Mouse (Mus musculus) cerebellum, adult 11-12 months (tissue): ENCODE data around the gene Lrig3.

Source experiments
- DNase-seq: peaks from one replicate; pipeline ENCODE4 v3.0.0; 2022

The Lrig3 gene

DNA sequence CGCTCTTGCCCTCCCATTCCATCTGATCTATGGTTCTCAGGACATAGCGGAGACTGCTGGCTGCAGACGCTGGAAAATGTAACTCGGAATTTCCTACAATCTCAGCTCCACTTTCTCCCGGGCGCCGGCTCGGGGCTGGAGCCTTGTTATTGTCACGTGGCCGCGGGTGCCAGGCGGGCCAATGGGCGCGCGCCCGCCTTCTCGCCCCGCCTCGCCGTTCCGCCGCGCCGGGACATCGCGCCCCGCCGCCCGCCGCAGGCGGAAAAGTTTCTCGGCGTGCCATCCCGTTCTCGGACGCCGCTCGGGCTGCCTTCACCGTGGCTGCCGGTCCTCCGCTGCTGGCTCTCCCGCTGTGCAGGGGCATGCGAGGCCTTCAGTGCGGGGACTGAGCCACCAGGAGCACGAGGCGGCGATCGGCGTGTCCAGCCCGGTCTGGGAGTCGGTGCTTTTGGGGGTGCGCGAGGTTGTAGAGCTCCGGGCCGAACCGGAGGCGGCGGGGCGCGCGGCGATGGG is at the start of gene Lrig3:
TSS of gene Lrig3 (plus strand) at position 201 of the 513 bp plus-strand sequence.
- peak; percentile 21 for DNase-seq

DNA sequence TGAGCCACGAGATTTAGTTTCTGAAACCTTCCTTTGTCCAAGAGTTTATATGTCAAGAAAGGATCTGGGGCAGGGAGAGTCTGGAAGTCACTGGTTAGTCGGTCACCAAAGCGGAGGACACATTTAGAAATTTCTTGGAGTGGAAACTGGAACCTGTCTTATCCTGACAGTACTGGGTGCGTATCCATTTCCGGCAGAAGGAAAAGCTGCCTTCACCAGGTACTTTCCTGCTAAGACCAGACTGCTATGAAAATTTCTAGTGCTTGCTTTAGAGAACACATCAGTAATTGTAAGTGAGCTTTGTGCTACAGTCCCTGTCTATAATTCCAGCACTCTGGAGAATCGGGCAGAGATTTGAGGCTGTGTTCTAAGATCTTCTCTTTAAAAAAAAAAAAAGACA is 49.2 kb upstream of the Lrig3 start:
- DNase-seq: no peak

GRCm38 (mm10) chr10:125917436-125917871 is 48.5 kb upstream of the Lrig3 start:
- no peak for DNase-seq

GRCm38 (mm10) chr10:125918994-125919393 is 47.0 kb upstream of the Lrig3 start:
- no peak for DNase-seq

- no peak for DNase-seq
Observed at GRCm38 (mm10) chr10:125921654-125922446, 44.1 kb upstream of the Lrig3 start.

DNA sequence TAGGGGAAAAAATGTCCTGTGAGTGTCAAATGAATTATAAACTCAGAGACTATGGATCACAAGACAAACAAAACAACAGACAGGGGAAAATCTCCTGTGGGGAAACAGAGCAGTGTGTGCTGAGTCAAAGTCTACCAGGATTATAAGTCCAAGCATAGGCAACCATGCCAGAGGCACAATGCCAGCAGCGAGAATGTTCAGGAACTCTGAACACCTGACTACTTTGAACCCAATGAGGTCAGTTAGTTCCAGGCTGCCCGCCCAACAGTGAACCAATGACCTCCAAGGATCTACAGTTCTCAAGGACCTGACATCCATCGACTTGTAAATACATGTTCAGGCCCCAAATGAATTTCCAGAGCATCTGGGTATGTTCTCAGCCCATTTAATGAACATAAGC is 36.0 kb upstream of the Lrig3 start:
- no peak for DNase-seq

GRCm38 (mm10) chr10:125933388-125933787 is 32.6 kb upstream of the Lrig3 start:
- no peak for DNase-seq

DNA sequence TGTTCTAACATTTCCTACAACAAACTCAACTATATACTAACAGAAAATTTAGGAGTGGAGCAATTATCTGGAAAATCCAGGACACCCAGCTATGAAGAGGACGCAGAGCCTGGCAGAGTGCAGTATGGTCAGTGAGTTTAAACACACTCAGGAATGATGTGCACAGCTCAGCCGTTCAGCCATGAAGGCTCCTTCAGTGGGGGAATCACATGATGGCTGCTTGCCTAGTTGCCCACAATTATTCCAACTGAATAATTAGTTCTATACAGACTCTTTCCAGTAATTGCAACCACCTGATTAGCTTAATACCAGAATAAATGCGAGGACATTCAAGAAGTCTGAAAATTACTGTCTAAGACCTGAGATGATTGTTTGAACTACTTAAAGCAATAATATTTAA is 31.9 kb upstream of the Lrig3 start:
- DNase-seq: no peak

DNA sequence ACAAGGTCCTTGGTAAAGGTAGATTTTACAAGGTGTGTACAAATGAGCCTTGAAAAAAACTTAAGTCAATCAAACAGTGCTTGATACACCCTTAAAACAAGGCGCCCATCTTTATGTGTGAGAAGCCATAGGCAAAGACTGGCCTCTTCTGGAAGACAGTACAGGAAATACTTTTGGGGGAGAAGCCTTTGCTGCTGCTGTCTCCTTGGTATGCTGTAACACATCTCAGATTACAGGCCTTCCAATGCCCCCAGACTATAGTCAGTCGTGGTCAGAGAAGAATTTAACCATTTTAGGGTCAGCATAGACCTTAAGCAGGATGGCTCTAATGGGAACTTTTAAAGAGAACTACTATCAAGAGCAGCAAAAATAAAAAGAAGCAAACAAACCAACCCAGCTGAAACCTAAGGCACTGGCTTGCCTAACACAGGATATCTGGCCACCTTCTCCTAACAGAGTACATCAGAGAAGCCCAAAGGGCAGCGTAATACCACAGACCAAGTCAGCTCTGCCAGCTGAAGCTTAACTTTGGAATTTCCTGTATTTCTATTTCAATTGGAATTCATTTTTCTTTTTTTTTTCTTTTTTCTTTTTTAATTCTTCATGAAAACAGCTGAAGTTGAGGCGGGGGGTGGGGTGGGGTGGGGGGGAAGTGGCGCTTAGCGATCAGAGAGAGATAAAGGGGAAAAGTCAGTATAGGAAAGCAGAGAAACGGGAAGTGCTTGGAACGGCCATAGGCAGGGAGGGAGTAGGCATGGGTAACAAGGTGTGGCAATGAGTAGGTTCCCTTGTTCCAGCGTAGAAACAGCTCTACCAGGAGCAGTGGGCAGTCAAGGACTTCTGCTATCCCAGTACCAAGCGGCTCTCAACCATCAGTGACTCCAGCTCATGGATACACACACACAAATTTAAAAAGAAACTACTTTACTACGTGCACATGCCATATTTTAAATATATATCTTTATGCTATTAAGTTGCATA is 28.2 kb upstream of the Lrig3 start:
- no peak for DNase-seq

DNA sequence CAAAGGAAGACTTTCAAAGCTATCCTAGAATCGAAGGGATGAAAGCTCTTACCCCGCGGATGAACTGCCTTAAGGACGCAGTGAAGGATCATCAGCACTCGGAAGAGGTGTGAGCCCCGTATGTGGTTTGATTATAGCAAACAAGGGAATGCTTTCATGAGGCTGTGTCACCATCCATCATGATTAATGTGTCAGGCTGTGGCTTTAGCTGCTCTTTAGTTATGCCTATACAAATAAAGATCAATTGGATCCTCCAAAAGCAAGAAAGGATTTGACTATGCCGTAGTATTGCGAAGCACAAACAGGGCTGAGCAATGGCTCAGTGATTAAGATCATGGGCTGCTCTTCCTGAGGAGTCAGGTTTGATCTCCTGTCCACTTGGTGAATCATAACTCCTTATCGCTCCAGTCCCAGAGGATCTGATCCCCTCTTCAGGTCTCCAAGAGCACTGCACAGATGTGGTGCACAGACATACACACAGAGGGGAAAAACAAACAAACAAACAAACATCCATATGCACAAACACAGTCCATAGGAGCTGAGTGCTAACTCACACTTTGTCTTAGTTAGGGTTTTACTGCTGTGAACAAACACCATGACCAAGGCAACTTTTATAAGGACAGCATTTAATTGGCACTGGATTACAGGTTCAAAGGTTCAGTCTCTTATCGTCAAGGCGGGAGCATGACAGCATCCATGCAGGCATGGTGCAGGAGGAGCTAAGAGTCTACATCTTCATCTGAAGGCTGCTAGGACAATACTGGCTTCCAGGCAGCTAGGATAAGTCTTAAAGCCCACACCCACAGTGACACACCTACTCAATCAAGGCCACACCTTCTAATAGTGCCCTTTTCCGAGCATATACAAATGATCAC is 27.2 kb upstream of the Lrig3 start:
- no peak for DNase-seq

GRCm38 (mm10) chr10:125940316-125941059 is 25.5 kb upstream of the Lrig3 start:
- DNase-seq: no peak

- no peak for DNase-seq
Observed at GRCm38 (mm10) chr10:125943098-125943497, 22.9 kb upstream of the Lrig3 start.

GRCm38 (mm10) chr10:125944762-125945504 is 21.0 kb upstream of the Lrig3 start:
- DNase-seq: no peak

GRCm38 (mm10) chr10:125948842-125949474 is 17.0 kb upstream of the Lrig3 start:
- no peak for DNase-seq

DNA sequence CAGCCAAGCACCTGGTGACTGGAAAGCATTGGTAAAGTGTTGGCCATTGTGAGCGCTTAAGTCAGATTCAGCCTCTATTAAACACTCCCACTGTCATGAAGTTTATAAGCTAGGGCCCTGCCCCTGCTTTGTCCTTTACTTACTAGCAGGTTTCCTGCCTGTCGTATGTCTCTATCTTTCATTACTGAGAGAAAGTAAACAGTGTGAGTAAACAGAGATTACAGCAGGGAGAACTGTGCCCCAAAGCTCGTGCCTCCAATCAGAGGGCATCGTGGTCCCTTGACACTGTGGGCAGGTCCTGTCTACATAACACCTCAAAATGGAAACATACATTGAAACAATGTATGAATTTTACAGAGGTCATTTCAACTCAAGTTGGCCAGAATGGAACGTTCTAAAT is 14.3 kb upstream of the Lrig3 start:
- no peak for DNase-seq

GRCm38 (mm10) chr10:125954343-125954742 is 11.6 kb upstream of the Lrig3 start:
- DNase-seq: no peak

DNA sequence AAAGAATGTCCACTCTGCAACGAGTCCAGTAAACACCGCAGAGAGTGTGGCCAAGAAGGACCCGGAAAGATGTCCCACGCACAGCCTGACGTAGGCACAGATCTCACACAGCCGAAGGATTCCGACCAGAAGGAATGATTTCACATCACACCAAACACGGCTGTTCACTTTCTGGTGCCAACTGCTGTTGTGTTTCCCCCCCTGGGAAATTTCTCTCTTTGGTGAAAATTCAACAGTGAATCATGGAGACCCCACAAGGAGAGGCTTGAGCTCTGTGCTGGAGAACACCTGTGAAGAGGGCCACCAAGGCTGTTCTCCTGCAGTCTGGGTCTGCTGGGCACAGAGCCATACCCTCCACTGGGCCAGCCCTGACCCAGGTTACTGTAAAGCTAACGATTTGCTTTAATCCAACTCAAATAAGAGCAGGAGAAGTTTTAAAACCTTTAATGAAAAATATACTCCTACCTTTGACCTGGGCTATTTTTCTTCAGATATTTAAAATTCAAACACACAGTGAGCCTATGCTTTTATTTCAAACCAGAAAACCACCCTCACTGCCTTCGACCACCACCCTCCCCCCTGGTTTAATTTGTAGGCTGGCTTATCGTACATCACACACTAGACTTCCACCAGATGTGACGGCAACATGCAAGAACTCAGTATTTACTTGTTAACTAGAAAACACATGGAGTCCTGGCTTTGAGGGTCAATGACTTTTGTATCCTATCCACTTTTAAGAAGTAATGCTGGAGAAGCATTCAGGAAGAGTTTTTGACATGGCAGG is 11.0 kb upstream of the Lrig3 start:
- DNase-seq: no peak

DNA sequence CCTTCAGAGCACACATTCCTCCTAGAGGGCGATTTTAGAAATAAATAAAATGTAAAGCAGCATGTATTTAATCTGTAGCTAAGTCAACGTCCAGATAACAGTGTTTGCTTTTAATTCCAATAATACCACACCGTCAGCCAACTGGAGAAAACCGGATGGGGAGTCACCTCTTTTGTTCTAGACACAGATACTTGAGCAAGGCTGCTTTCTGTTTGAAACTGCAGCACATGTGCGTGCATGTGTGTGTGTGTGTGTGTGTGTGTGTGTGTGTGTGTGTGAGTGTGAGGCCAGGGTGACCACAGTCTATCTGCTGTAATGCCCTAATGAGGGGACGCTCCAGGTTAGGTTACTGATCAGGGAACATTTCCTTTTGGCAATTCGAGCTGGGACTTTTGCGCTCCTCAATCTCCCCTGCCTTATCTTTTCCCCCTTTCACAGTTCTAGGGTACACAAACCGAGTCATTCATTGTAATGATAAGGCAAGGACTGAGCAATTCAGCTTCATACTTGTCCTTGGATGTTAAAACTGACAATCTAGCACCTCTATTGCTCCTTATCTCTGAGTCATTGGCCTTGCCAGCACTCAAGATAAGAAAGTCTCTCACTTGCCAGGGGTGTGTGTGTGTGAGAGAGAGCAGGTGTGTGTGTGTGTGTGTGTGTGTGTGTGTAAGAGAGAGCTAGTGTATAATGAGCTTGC is 4.4 kb upstream of the Lrig3 start:
- DNase-seq: no peak

DNA sequence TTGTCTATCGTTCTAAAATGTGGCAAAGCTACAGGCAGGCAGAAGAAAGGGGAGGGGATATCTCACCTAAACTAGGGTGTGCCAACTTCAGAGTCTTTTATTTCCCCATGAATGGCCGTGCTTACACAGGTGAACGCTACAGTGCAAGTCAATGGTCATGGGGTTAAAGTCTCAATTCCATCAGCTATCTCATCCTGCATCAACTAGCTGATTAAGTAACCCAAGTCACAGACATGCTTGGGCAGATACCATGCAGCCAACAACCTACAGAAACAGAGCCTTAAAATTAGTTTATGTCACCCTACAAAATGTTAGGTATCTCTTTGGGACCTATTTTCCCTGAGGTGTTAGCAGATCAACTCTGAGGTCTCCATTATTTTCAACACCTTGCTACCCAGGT is 1.3 kb upstream of the Lrig3 start:
- DNase-seq: no peak
